Mouse (Mus musculus) E14TG2a.4 (cell line): ENCODE results near the gene Brpf3.
"Not testable (repeated sequence)": the region's sequence is repeated elsewhere in the genome, so short reads cannot be mapped to it uniquely, and the experiment has no call there.

ENCODE experiments used
- H3K27me3 ChIP-seq: 2 replicates; pipeline ENCODE4 v1.6.1; 2014; ENCODE audit warnings: low read length, control low read depth; ENCODE audit not compliant: insufficient read depth
- H3K36me3 ChIP-seq: 2 replicates; pipeline ENCODE4 v1.6.1; 2014; ENCODE audit warnings: low read length, control low read depth; ENCODE audit not compliant: insufficient read depth
- H3K4me1 ChIP-seq: replicated peaks from 2 replicates; pipeline ENCODE4 v1.6.1; 2014; ENCODE audit warnings: low read depth, low read length, control low read depth
- H3K4me3 ChIP-seq: replicated peaks from 2 replicates; pipeline ENCODE4 v1.5.1; 2014; ENCODE audit warnings: mild to moderate bottlenecking, low read length
- H3K9me3 ChIP-seq: 2 replicates; pipeline ENCODE4 v1.6.1; 2014; ENCODE audit warnings: low read length, control low read depth
- CTCF ChIP-seq: conservative IDR thresholded peaks from 2 replicates; pipeline ENCODE4 v1.5.1; 2014; ENCODE audit warnings: low read length
- NANOG ChIP-seq: IDR thresholded peaks from 2 replicates; pipeline ENCODE4 v1.6.1; 2014; ENCODE audit warnings: borderline replicate concordance, low read length, mixed read lengths
- POU5F1 ChIP-seq: IDR thresholded peaks from 2 replicates; pipeline ENCODE4 v1.6.1; 2014; ENCODE audit warnings: low read length, borderline replicate concordance

Gene Brpf3

DNA sequence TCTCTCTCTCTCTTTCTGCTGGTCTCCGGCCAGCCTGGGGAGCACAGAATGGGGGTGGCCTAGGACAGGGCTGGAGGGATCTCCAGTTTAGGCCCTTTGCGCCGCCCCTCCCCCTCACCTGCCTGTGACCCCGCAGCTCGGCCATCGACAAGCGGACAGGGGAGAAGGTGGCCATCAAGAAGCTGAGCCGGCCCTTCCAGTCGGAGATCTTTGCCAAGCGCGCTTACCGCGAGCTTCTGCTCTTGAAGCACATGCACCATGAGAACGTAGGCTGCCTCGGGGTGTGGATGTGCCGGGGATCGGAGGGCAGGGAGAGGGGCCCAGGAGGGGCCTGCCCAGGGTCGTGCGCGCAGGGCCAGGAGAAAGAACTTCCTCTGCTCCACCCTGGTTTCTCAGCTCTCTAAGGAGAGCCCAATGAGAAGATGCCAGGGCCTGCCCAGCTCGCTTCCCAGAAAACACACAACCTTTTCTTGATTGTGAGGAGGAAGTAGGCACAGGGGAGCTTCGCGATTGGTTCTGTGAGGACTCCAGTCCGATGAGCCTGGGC is 30.9 kb upstream of the Brpf3 start:
- peaks cover 4% of the 10 kb centered on the region; the same call in 1 of the 2 replicates for H3K36me3 ChIP-seq
- TF ChIP-seq POU5F1 (no peak), NANOG (no peak), CTCF (no peak)
- H3K4me1 ChIP-seq = peaks cover 33% of the 10 kb centered on the region
- peak overlapping the region; percentile 82 for H3K4me3 ChIP-seq
- H3K9me3 ChIP-seq = no peaks in the 10 kb centered on the region
- H3K27me3 ChIP-seq = peaks cover 47% of the 10 kb centered on the region

DNA sequence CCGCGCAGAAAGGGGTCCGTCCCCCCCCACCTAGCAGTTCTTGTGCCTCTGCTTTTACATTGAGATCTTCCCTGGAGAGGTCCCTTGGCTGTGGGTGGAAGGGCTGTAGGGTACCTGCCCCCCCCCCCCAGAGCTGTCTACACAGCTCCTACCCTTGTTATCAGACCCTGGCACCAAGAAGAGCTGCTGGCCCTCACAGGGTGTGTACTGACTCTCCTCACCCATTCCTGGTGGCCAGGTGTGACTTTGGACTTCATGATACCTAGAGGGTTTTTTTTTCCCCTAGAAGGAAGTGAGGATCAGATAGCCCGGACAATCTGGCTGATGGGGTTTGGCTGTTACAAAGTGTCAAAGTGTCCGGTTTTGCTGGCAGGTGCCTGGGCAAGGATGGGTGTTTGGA is 29.6 kb upstream of the Brpf3 start:
- peaks cover 4% of the 10 kb centered on the region; the same call in 1 of the 2 replicates for H3K36me3 ChIP-seq
- H3K9me3 ChIP-seq = no peaks in the 10 kb centered on the region
- H3K4me3 ChIP-seq = no peak overlapping the region
- TF ChIP-seq CTCF (no peak), POU5F1 (no peak), NANOG (no peak)
- H3K27me3 ChIP-seq = peaks cover 47% of the 10 kb centered on the region
- H3K4me1 ChIP-seq = peaks cover 42% of the 10 kb centered on the region

DNA sequence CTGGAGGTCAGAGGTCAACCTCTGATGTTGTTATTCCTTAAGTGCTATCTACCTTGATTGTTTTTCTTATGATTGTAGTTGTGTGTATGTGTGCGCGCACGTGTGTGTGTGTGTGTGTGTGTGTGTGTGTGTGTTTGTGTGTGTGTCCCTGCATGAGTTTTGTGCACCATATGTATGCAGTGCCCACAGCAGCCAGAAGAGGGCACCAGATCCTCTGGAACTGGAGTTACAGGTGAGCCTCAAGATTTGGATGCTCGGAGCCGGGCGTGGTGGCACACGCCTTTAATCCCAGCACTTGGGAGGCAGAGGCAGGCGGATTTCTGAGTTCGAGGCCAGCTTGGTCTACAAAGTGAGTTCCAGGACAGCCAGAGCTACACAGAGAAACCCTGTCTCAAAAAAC is 26.6 kb upstream of the Brpf3 start:
- H3K4me1 ChIP-seq = peaks cover 59% of the 10 kb centered on the region
- H3K9me3 ChIP-seq, H3K4me3 ChIP-seq: not testable (repeated sequence)
- H3K27me3 ChIP-seq = peaks cover 32% of the 10 kb centered on the region
- H3K36me3 ChIP-seq = peaks cover 18% of the 10 kb centered on the region
- peak; percentile 40 for TF ChIP-seq CTCF

DNA sequence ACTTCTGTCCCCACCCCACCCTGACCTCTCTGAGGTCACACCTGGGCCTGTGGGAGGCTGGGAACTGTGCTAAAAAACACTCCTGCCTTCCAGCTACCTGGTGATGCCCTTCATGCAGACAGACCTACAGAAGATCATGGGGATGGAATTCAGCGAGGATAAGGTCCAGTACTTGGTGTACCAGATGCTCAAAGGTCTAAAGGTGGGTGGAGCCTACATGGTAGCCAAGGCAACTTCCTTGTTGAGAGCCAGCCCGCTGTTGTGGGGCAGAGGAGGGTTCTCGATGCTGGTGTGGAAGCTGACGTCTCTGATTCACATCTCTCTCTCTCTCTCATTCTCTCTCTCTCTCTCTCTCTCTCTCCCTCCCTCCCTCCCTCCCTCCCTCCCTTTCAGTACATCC is 25.7 kb upstream of the Brpf3 start:
- Histone ChIP-seq H3K4me1 (peaks cover 59% of the 10 kb centered on the region), H3K4me3 (no peak overlapping the region), H3K9me3 (no peaks in the 10 kb centered on the region), H3K27me3 (peaks cover 23% of the 10 kb centered on the region), H3K36me3 (peaks cover 25% of the 10 kb centered on the region)
- no peak for TF ChIP-seq POU5F1
- TF ChIP-seq CTCF = no peak
- TF ChIP-seq NANOG = no peak

DNA sequence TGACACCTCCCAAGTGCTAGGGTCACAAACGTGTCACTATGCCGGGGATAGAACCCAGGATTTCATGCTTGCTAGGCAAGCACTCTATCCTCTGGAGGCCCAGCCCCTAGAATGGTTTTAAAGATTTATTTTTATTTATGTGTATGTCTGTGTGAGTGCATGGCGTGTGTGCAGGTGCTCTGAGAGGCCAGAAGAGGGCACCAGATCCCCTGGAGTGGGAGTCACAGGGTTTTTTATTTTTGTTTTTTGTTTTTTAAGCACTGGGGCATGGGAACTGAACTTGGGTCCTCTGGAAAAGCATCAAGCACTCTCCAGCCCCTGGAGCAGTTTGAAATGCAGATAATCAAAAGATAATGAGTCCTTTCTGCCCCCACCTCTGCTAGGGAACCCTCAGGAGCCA is 24.1 kb upstream of the Brpf3 start:
- peak; percentile 90 for TF ChIP-seq CTCF
- TF ChIP-seq NANOG = no peak
- Histone ChIP-seq H3K4me3 (peak overlapping the region; percentile 50; the same call in 1 of the 2 replicates), H3K36me3 (peaks cover 25% of the 10 kb centered on the region), H3K27me3 (peaks cover 7% of the 10 kb centered on the region; the same call in 1 of the 2 replicates), H3K9me3 (no peaks in the 10 kb centered on the region), H3K4me1 (peaks cover 67% of the 10 kb centered on the region)

DNA sequence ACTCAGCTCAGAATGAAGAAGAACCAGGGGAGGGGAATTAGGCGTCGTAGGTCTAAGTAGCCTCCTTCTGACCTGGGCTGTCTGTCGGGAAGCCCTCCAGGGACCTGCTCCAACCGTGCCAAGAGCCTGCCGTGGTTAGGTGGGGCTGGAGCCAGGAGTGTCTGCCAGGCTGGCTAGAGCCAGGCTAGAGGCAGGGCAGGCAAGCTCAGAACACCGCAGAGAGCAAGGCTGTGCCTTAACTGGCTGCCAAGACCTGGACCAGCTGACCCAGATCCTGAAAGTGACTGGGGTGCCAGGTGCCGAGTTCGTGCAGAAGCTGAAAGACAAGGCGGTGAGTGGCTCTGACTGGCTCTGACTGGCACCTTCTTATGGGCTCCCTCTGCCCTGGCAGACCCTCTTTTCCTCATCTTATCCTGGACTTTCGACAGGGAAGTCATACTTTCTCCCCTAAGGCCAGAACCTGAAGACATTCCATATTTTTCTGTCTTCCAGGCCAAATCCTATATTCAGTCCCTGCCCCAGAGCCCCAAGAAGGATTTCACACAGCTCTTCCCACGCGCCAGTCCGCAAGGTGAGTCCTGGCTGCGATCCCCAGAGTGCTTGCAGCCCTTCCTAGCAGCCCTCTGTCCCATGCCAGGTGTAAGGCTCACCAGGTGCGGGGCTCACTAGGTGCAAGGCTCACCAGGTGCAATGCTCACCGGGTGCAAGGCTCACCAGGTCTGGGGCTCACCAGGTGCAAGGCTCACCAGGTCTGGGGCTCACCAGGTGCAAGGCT is 23.5 kb upstream of the Brpf3 start:
- Histone ChIP-seq H3K27me3 (0 out of 2 replicates have a peak, but pooled peaks cover under 1% of the 10 kb centered on the region), H3K4me1 (peaks cover 72% of the 10 kb centered on the region), H3K36me3 (peaks cover 21% of the 10 kb centered on the region), H3K9me3 (no peaks in the 10 kb centered on the region), H3K4me3 (peak overlapping the region; percentile 50)
- no peak for TF ChIP-seq CTCF
- TF ChIP-seq NANOG = no peak
- TF ChIP-seq POU5F1 = no peak

DNA sequence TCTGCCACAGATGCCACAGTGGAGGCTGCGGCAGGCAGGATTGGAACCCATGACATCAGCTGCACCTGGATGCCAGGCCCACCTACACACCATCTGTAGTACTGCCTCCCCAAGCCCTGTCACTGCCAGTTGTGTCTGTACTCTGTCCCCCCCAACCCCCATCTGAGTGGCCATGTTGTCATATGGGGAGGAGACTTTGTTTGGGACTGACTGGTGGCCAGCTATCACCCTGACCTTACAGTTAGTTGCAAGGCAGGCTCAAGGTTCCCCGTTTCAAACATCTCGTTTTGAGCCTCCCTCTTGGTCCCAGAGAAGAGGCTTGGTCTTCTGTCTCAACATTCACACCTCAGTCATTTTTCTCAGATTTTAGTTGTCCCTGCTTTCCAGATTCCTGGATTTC is 21.2 kb upstream of the Brpf3 start:
- Histone ChIP-seq H3K27me3 (no peaks in the 10 kb centered on the region), H3K9me3 (no peaks in the 10 kb centered on the region), H3K4me1 (peaks cover 86% of the 10 kb centered on the region), H3K36me3 (peaks cover 21% of the 10 kb centered on the region), H3K4me3 (no peak overlapping the region)
- TF ChIP-seq CTCF = no peak
- TF ChIP-seq POU5F1 = no peak
- TF ChIP-seq NANOG = no peak

DNA sequence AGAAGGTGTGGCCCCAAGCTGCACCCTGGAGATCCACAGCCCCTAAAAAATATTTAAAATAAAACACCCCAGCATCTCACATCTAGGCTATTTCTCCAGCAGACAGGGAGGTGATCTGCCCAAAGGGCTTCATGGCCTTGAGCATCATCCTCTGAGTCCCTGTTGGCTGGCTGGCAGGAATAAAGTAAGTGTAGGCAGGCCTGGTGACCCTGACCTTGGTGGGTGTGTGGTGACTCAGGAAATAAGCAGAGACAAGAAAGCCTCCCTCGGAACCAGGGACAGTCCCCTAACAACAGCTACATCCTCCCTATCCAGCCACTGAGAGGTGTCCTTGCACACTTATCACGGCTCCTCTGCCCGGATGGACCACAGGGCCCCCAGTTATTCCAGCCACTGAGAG is 20.1 kb upstream of the Brpf3 start:
- Histone ChIP-seq H3K9me3 (no peaks in the 10 kb centered on the region), H3K4me1 (peaks cover 89% of the 10 kb centered on the region), H3K4me3 (peak overlapping the region; percentile 39), H3K27me3 (no peaks in the 10 kb centered on the region), H3K36me3 (peaks cover 21% of the 10 kb centered on the region)
- TF ChIP-seq NANOG (no peak), POU5F1 (no peak), CTCF (no peak)
